Mouse (Mus musculus) MEL (cell line): Measurements from ENCODE around the gene Cryba2. TPM values are rescaled to one million over a fixed set of nuclear protein-coding genes. Genes with fewer than 3 reads are reported as not detected.

Experiments
- DNase-seq: peaks from one replicate; pipeline ENCODE4 v3.0.0; 2011; ENCODE audit warnings: low read depth, low spot score
- H3K27ac ChIP-seq: 2 replicates; pipeline ENCODE4 v1.5.1; 2012; ENCODE audit warnings: low read depth, mild to moderate bottlenecking, control low read depth, low read length, moderate library complexity; ENCODE audit not compliant: control insufficient read depth
- H3K27me3 ChIP-seq, 2 experiments: fragments of 150-350 bp in 1 of 2; sonication (generic) in 1 of 2; 2 replicates each; pipeline ENCODE4 v1.6.1; 2012; ENCODE audit warnings: low read length in 2 of 2, mild to moderate bottlenecking in 2 of 2, improper control_type of control experiment in 1 of 2, moderate library complexity in 1 of 2; ENCODE audit not compliant: insufficient read depth in 2 of 2, control insufficient read depth in 1 of 2
- H3K36me3 ChIP-seq, 2 experiments: 2 replicates each; pipeline ENCODE4 v1.6.1; 2012 to 2014; ENCODE audit warnings: low read length in 2 of 2, improper control_type of control experiment in 1 of 2, inconsistent platforms in 1 of 2, mild to moderate bottlenecking in 1 of 2; ENCODE audit not compliant: insufficient read depth in 2 of 2, control insufficient read depth in 1 of 2
- H3K4me1 ChIP-seq, 2 experiments: fragments of 150-350 bp in 1 of 2; sonication (generic) in 1 of 2; 2 replicates each; pipeline ENCODE4 v1.6.1; 2012; ENCODE audit warnings: low read length in 2 of 2, improper control_type of control experiment in 1 of 2, mild to moderate bottlenecking in 1 of 2; ENCODE audit not compliant: insufficient read depth in 2 of 2, control insufficient read depth in 1 of 2
- H3K4me3 ChIP-seq, 2 experiments: fragments of 150-350 bp in 1 of 2; sonication (generic) in 1 of 2; 2 replicates each; pipeline ENCODE4 v1.5.1; 2012; ENCODE audit warnings: low read depth in 2 of 2, low read length in 2 of 2, mild to moderate bottlenecking in 2 of 2, moderate library complexity in 2 of 2, control low read depth in 1 of 2, improper control_type of control experiment in 1 of 2; ENCODE audit not compliant: control insufficient read depth in 1 of 2, insufficient read depth in 1 of 2
- H3K79me2 ChIP-seq: 2 replicates; pipeline ENCODE4 v1.6.1; 2012; ENCODE audit warnings: mild to moderate bottlenecking, low read length, moderate library complexity; ENCODE audit not compliant: control insufficient read depth, poor library complexity, insufficient read depth
- H3K9ac ChIP-seq: 2 replicates; pipeline ENCODE4 v1.6.1; 2012; ENCODE audit warnings: low read depth, mild to moderate bottlenecking, control low read depth, low read length, moderate library complexity; ENCODE audit not compliant: control insufficient read depth, poor library complexity, severe bottlenecking
- H3K9me3 ChIP-seq: fragments of 150-350 bp; sonication (generic); replicated peaks from 2 replicates; pipeline ENCODE4 v1.6.1; 2012; ENCODE audit warnings: mild to moderate bottlenecking, low read length, improper control_type of control experiment, moderate library complexity; ENCODE audit not compliant: insufficient read depth
- CTCF ChIP-seq, 3 experiments: IDR thresholded peaks in 2 of 3; conservative IDR thresholded peaks in 1 of 3; 2 replicates each; pipeline ENCODE4 v1.5.1; 2011 to 2012; ENCODE audit warnings: low read length in 3 of 3, low read depth in 2 of 3, mild to moderate bottlenecking in 2 of 3, improper control_type of control experiment in 1 of 3, inconsistent platforms in 1 of 3, mixed read lengths in 1 of 3, moderate library complexity in 1 of 3; ENCODE audit not compliant: control insufficient read depth in 1 of 3, insufficient read depth in 1 of 3, poor library complexity in 1 of 3, severe bottlenecking in 1 of 3
- ETS1 ChIP-seq: IDR thresholded peaks from 2 replicates; pipeline ENCODE4 v1.6.1; 2012; ENCODE audit warnings: low read depth, mild to moderate bottlenecking, inconsistent platforms, low read length, improper control_type of control experiment, moderate library complexity
- JUND ChIP-seq: IDR thresholded peaks from 2 replicates; pipeline ENCODE4 v1.6.1; 2011; ENCODE audit warnings: low read depth, mild to moderate bottlenecking, improper control_type of control experiment, low read length
- MAFK ChIP-seq: IDR thresholded peaks from 2 replicates; pipeline ENCODE4 v1.6.1; 2011; ENCODE audit warnings: low read depth, mild to moderate bottlenecking, low read length, improper control_type of control experiment, borderline replicate concordance
- MAX ChIP-seq: IDR thresholded peaks from 2 replicates; pipeline ENCODE4 v1.6.1; 2011; ENCODE audit warnings: low read length, improper control_type of control experiment
- MEF2A ChIP-seq: IDR thresholded peaks from 2 replicates; pipeline ENCODE4 v1.6.1; 2014; ENCODE audit warnings: low read depth, mild to moderate bottlenecking, inconsistent platforms, low read length, improper control_type of control experiment; ENCODE audit not compliant: poor library complexity, insufficient replicate concordance, severe bottlenecking; ENCODE audit errors: extremely low read depth
- MYC ChIP-seq: IDR thresholded peaks from 2 replicates; pipeline ENCODE4 v1.6.1; 2011; ENCODE audit warnings: low read depth, mild to moderate bottlenecking, low read length, improper control_type of control experiment, moderate library complexity
- NELFE ChIP-seq: IDR thresholded peaks from 2 replicates; pipeline ENCODE4 v1.6.1; 2011; ENCODE audit warnings: low read depth, low read length, improper control_type of control experiment
- NRF1 ChIP-seq: IDR thresholded peaks from 2 replicates; pipeline ENCODE4 v1.6.1; 2014; ENCODE audit warnings: low read depth, mild to moderate bottlenecking, inconsistent platforms, low read length, improper control_type of control experiment, moderate library complexity; ENCODE audit not compliant: poor library complexity, insufficient read depth, severe bottlenecking
- POLR2A ChIP-seq, 2 experiments: IDR thresholded peaks; 2 replicates each; pipeline ENCODE4 v1.6.1; 2011 to 2012; ENCODE audit warnings: low read length in 2 of 2, mild to moderate bottlenecking in 2 of 2, control low read depth in 1 of 2, improper control_type of control experiment in 1 of 2, low read depth in 1 of 2, moderate library complexity in 1 of 2; ENCODE audit not compliant: control insufficient read depth in 1 of 2, insufficient read depth in 1 of 2, poor library complexity in 1 of 2
- POLR2AphosphoS5 ChIP-seq: IDR thresholded peaks from 2 replicates; pipeline ENCODE4 v1.6.1; 2012; ENCODE audit warnings: low read depth, borderline replicate concordance, mild to moderate bottlenecking, inconsistent platforms, low read length, moderate library complexity, mixed read lengths
- SIN3A ChIP-seq: IDR thresholded peaks from 2 replicates; pipeline ENCODE4 v1.6.1; 2012; ENCODE audit warnings: low read length, improper control_type of control experiment, inconsistent platforms
- TCF12 ChIP-seq: IDR thresholded peaks from 2 replicates; pipeline ENCODE4 v1.6.1; 2014; ENCODE audit warnings: low read depth, mild to moderate bottlenecking, inconsistent platforms, low read length, improper control_type of control experiment, moderate library complexity
- USF2 ChIP-seq, 2 experiments: IDR thresholded peaks; 2 replicates each; pipeline ENCODE4 v1.6.1; 2011 to 2012; ENCODE audit warnings: improper control_type of control experiment in 2 of 2, low read length in 2 of 2, borderline replicate concordance in 1 of 2, inconsistent platforms in 1 of 2, low read depth in 1 of 2, mild to moderate bottlenecking in 1 of 2; ENCODE audit not compliant: insufficient read depth in 1 of 2
- polyA plus RNA-seq, 2 experiments: library from polyadenylated mRNA; stranded (reverse) in 1 of 2; unstranded in 1 of 2; fragments of >175 nt in 1 of 2; fragments of >200 nt in 1 of 2; gene quantifications; 2 replicates each; pipeline versions ENCODE4 v1.2.1 to v1.2.4; 2012; ENCODE audit warnings: low replicate concordance in 2 of 2, low read depth in 1 of 2; ENCODE audit not compliant: insufficient read length in 2 of 2, insufficient read depth in 1 of 2, missing spikeins in 1 of 2
- total RNA-seq: library from RNA; depleted of rRNA; stranded (reverse); fragments of 300-350 nt; gene quantifications from 2 replicates; pipeline ENCODE4 v1.2.3, GENCODE M21; 2012

The Cryba2 gene
- total and polyA plus RNA-seq, 3 experiments: not detected

DNA sequence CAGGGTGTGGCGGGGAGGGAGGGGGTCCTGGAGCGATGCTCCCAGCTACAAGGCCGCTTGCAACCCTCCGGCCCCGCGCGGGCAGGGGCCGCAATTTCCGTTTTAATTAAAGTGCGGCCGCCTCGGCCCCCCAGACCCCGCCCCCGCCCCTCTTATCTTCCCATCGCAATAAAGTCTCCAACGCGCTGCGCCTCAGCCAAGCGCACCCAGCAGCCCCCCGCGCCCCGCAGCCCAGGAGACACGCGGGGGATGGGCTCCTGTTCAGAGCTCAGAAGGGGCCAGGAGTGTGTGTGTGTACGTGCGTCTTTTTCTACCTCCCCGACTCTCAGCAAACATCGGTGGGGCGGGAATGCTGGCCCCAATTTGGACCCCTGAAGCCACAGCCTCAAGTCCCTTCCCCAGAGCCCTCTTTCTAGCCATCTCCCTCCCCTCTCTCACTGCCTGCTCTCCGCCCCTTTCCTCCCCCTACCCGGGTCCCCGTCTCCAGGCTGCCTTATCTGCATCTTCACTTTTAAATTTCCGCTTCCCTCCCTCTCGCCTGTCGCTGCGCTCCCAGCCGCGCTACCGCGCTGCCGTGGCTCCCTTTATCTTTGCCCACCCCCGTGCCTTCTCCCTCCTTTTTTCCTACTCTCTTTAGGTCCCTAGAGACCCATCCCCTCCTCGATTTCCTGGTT is 7.4 kb downstream of the Cryba2 start, which contains the start of gene Fev:
Gene Fev (minus strand): TSS at position 51 of the 674 bp plus-strand sequence.
- DNase-seq: no peak
- Histone ChIP-seq H3K4me1 (no peaks in the 10 kb centered on the region), H3K4me3 (no peak within 1 kb of the TSS), H3K9ac (no peak within 1 kb of the TSS), H3K79me2 (no peaks in the 10 kb centered on the region), H3K9me3 (no peaks in the 10 kb centered on the region), H3K36me3 (no peaks in the 10 kb centered on the region), H3K27ac (no peak within 1 kb of the TSS), H3K27me3 (no peaks in the 10 kb centered on the region)
- no peak for TF ChIP-seq USF2 (IDR thresholded peaks at IDR 0.05; ENCODE audit: borderline replicate concordance in 1 of 2, insufficient read depth in 1 of 2, low read depth in 1 of 2, low read length in 2 of 2)
- TF ChIP-seq CTCF (IDR thresholded peaks at IDR 0.05 in 2 of 3, conservative IDR thresholded peaks at IDR 0.05 in 1 of 3; ENCODE audit: control insufficient read depth in 1 of 3, insufficient read depth in 1 of 3, low read depth in 2 of 3, low read length in 3 of 3, poor library complexity in 1 of 3, severe bottlenecking in 1 of 3): no peak
- no peak for TF ChIP-seq ETS1
- TF ChIP-seq POLR2A (IDR thresholded peaks at IDR 0.05; ENCODE audit: control insufficient read depth in 1 of 2, insufficient read depth in 1 of 2, low read depth in 1 of 2, low read length in 2 of 2, poor library complexity in 1 of 2): no peak
- no peak for TF ChIP-seq JUND
- no peak for TF ChIP-seq MYC
- no peak for TF ChIP-seq TCF12
- no peak for TF ChIP-seq NRF1
- TF ChIP-seq NELFE: no peak
- no peak for TF ChIP-seq SIN3A

DNA sequence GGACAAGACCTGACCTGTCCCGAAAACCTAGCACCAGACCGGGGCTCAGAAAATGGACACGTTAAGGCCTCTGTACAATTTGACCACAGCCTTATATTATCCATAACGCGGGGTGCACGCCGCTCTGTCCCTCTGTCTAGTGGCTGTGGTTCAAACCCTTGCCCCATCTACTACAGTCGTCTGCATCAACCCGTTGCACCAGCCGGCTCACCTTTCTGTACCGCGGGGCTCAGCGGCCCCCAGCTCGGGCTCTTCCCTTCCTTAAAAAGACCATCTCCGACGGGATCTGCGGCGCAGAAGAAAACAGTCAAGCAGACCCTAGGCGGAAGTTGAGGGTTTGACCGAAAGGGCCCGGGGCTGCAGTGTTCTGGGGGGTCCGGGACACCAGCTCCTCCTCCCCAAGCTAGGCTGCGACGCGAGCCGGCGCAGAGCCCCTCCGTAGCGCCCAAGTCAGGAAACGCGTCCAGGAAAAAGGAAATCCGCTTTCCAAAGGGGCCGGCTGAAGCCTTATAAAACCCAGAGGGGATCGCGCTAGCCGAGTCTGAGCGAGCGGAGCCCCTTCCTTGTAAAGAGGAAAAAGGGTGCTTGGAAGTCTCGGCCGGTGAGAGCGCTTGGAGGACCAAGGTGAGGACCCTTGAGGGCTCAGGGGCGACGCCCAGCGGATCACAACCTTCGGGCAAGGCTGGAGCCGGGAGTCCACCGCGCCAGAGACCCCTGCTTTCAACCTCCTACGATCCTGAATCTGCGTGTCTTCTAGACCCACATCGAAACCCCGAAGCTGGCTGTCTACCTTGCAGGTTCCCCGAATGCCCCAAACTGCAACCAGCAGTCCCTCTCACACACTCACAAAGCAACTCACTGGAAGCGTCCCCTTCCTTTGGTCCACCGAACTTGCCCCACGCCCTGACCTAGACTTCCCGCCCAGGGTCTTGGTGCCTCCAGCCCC is 8.5 kb downstream of the Cryba2 start:
- H3K27me3 ChIP-seq: no peaks in the 10 kb centered on the region
- H3K79me2 ChIP-seq: no peaks in the 10 kb centered on the region
- DNase-seq: no peak
- H3K9ac ChIP-seq: no peak overlapping the region
- H3K9me3 ChIP-seq: no peaks in the 10 kb centered on the region
- no peak overlapping the region for H3K4me3 ChIP-seq
- no peaks in the 10 kb centered on the region for H3K36me3 ChIP-seq
- H3K4me1 ChIP-seq: no peaks in the 10 kb centered on the region
- H3K27ac ChIP-seq: no peak overlapping the region
- TF ChIP-seq MAX (no peak), MAFK (no peak), POLR2AphosphoS5 (no peak), NELFE (no peak), MEF2A (no peak), JUND (no peak)
